Mouse (Mus musculus) liver, adult 2 months (tissue): ENCODE results near the gene Gm42906.

ENCODE experiments used
- CTCF ChIP-seq: fragments of 200-500 bp; IDR thresholded peaks from 2 replicates; pipeline ENCODE4 v1.5.1; 2011; ENCODE audit warnings: low read depth, low read length, control low read depth
- POLR2A ChIP-seq: fragments of 200-500 bp; IDR thresholded peaks from 2 replicates; pipeline ENCODE4 v1.6.1; 2011; ENCODE audit warnings: low read length, control low read depth; ENCODE audit not compliant: insufficient read depth; ENCODE audit errors: extremely low read depth

- TF ChIP-seq CTCF: no peak
- no peak for TF ChIP-seq POLR2A
Measured at GRCm38 (mm10) chr5:151192266-151192665, 235.7 kb downstream of the Gm42906 start.
